Mouse (Mus musculus): Measurements from ENCODE around the gene Reps2. TPM values are rescaled to one million over a fixed set of nuclear protein-coding genes. Genes with fewer than 3 reads are reported as not detected.

Reps2 gene
- polyA plus RNA-seq, 1 experiment from 2014 or later, result 0.36 TPM

- WGBS (ENCODE audit: insufficient replicate concordance), result 43% methylated on average over 2 of the region's 2 CpGs
- Histone ChIP-seq H3K4me1 (ENCODE audit: control insufficient read depth, insufficient read depth, low read length) (no peaks in the 10 kb centered on the region), H3K4me3 (ENCODE audit: low read depth, low read length) (no peak overlapping the region), H3K27ac (ENCODE audit: low read depth, low read length) (no peak overlapping the region), H3K27me3 (ENCODE audit: control insufficient read depth, insufficient read depth, low read length) (no peaks in the 10 kb centered on the region), H3K9me3 (replicated peaks; ENCODE audit: control insufficient read depth, low read length) (no peaks in the 10 kb centered on the region), H3K36me3 (ENCODE audit: control insufficient read depth, insufficient read depth, low read length) (no peaks in the 10 kb centered on the region), H3K4me2 (no peak overlapping the region), H3K9ac (ENCODE audit: low read depth, low read length) (no peak overlapping the region)
- ATAC-seq (replicated peaks; ENCODE audit: insufficient number of reproducible peaks, low FRiP score, low TSS enrichment), result no peak
These were observed 116.2 kb downstream of the Reps2 start for GRCm38 (mm10) chrX:162527240-162527639.

- Histone ChIP-seq H3K4me3 (ENCODE audit: low read depth, low read length) (no peak overlapping the region), H3K4me2 (no peak overlapping the region), H3K9ac (ENCODE audit: low read depth, low read length) (no peak overlapping the region), H3K36me3 (ENCODE audit: control insufficient read depth, insufficient read depth, low read length) (no peaks in the 10 kb centered on the region), H3K9me3 (replicated peaks; ENCODE audit: control insufficient read depth, low read length) (no peaks in the 10 kb centered on the region), H3K27ac (ENCODE audit: low read depth, low read length) (no peak overlapping the region), H3K4me1 (ENCODE audit: control insufficient read depth, insufficient read depth, low read length) (no peaks in the 10 kb centered on the region), H3K27me3 (ENCODE audit: control insufficient read depth, insufficient read depth, low read length) (no peaks in the 10 kb centered on the region)
- 63% methylated on average over 9 of the region's 9 CpGs for WGBS (ENCODE audit: insufficient replicate concordance)
- no peak for ATAC-seq (replicated peaks; ENCODE audit: insufficient number of reproducible peaks, low FRiP score, low TSS enrichment)
These were observed 121.5 kb downstream of the Reps2 start for GRCm38 (mm10) chrX:162521831-162522514.

GRCm38 (mm10) chrX:162521197-162521596 is 122.3 kb downstream of the Reps2 start:
- ATAC-seq (replicated peaks; ENCODE audit: insufficient number of reproducible peaks, low FRiP score, low TSS enrichment), result no peak
- Histone ChIP-seq H3K36me3 (ENCODE audit: control insufficient read depth, insufficient read depth, low read length) (no peaks in the 10 kb centered on the region), H3K4me1 (ENCODE audit: control insufficient read depth, insufficient read depth, low read length) (no peaks in the 10 kb centered on the region), H3K9me3 (replicated peaks; ENCODE audit: control insufficient read depth, low read length) (no peaks in the 10 kb centered on the region), H3K27ac (ENCODE audit: low read depth, low read length) (no peak overlapping the region), H3K4me3 (ENCODE audit: low read depth, low read length) (no peak overlapping the region), H3K27me3 (ENCODE audit: control insufficient read depth, insufficient read depth, low read length) (no peaks in the 10 kb centered on the region), H3K4me2 (no peak overlapping the region), H3K9ac (ENCODE audit: low read depth, low read length) (no peak overlapping the region)
- whole genome bisulfite sequencing (ENCODE audit: insufficient replicate concordance), result 49% methylated on average over 4 of the region's 4 CpGs

- no peaks in the 10 kb centered on the region for H3K27me3 ChIP-seq (ENCODE audit: control insufficient read depth, insufficient read depth, low read length)
- no peaks in the 10 kb centered on the region for H3K36me3 ChIP-seq (ENCODE audit: control insufficient read depth, insufficient read depth, low read length)
- H3K9ac ChIP-seq (ENCODE audit: low read depth, low read length), result no peak overlapping the region
- no peak overlapping the region for H3K4me2 ChIP-seq
- H3K27ac ChIP-seq (ENCODE audit: low read depth, low read length), result no peak overlapping the region
- no peaks in the 10 kb centered on the region for H3K4me1 ChIP-seq (ENCODE audit: control insufficient read depth, insufficient read depth, low read length)
- 70% methylated on average over 2 of the region's 2 CpGs for WGBS (ENCODE audit: insufficient replicate concordance)
- H3K9me3 ChIP-seq (replicated peaks; ENCODE audit: control insufficient read depth, low read length), result no peaks in the 10 kb centered on the region
- no peak for ATAC-seq (replicated peaks; ENCODE audit: insufficient number of reproducible peaks, low FRiP score, low TSS enrichment)
- H3K4me3 ChIP-seq (ENCODE audit: low read depth, low read length), result no peak overlapping the region
These were observed 123.1 kb downstream of the Reps2 start for GRCm38 (mm10) chrX:162520374-162520773.

GRCm38 (mm10) chrX:162510426-162510980 is 132.9 kb downstream of the Reps2 start:
- no peaks in the 10 kb centered on the region for H3K36me3 ChIP-seq (ENCODE audit: control insufficient read depth, insufficient read depth, low read length)
- H3K9me3 ChIP-seq (replicated peaks; ENCODE audit: control insufficient read depth, low read length), result no peaks in the 10 kb centered on the region
- no peak for ATAC-seq (replicated peaks; ENCODE audit: insufficient number of reproducible peaks, low FRiP score, low TSS enrichment)
- H3K27me3 ChIP-seq (ENCODE audit: control insufficient read depth, insufficient read depth, low read length), result no peaks in the 10 kb centered on the region; the same call in 1 of the 2 replicates
- H3K4me1 ChIP-seq (ENCODE audit: control insufficient read depth, insufficient read depth, low read length), result no peaks in the 10 kb centered on the region
- 70% methylated on average over 2 of the region's 2 CpGs for WGBS (ENCODE audit: insufficient replicate concordance)
- H3K4me2 ChIP-seq, result no peak overlapping the region
- no peak overlapping the region for H3K4me3 ChIP-seq (ENCODE audit: low read depth, low read length)
- no peak overlapping the region for H3K9ac ChIP-seq (ENCODE audit: low read depth, low read length)
- H3K27ac ChIP-seq (ENCODE audit: low read depth, low read length), result no peak overlapping the region

- WGBS (ENCODE audit: insufficient replicate concordance), result 55% methylated on average over 2 of the region's 2 CpGs
- ATAC-seq (replicated peaks; ENCODE audit: insufficient number of reproducible peaks, low FRiP score, low TSS enrichment), result no peak
- H3K36me3 ChIP-seq (ENCODE audit: control insufficient read depth, insufficient read depth, low read length), result no peaks in the 10 kb centered on the region
These were observed 138.3 kb downstream of the Reps2 start for GRCm38 (mm10) chrX:162505186-162505585.

GRCm38 (mm10) chrX:162503436-162503835 is 140.0 kb downstream of the Reps2 start:
- Histone ChIP-seq H3K4me2 (no peak overlapping the region), H3K36me3 (ENCODE audit: control insufficient read depth, insufficient read depth, low read length) (no peaks in the 10 kb centered on the region), H3K9me3 (replicated peaks; ENCODE audit: control insufficient read depth, low read length) (no peaks in the 10 kb centered on the region), H3K9ac (ENCODE audit: low read depth, low read length) (no peak overlapping the region), H3K27ac (ENCODE audit: low read depth, low read length) (no peak overlapping the region), H3K4me1 (ENCODE audit: control insufficient read depth, insufficient read depth, low read length) (no peaks in the 10 kb centered on the region), H3K4me3 (ENCODE audit: low read depth, low read length) (no peak overlapping the region), H3K27me3 (ENCODE audit: control insufficient read depth, insufficient read depth, low read length) (no peaks in the 10 kb centered on the region; the same call in 1 of the 2 replicates)
- whole genome bisulfite sequencing (ENCODE audit: insufficient replicate concordance), result 47% methylated on average over 2 of the region's 2 CpGs
- no peak for ATAC-seq (replicated peaks; ENCODE audit: insufficient number of reproducible peaks, low FRiP score, low TSS enrichment)

More at GRCm38 (mm10) chrX:162505186-162505585, 138.3 kb downstream of the Reps2 start:
- no peaks in the 10 kb centered on the region; the same call in none of the 2 replicates for H3K27me3 ChIP-seq (ENCODE audit: control insufficient read depth, insufficient read depth, low read length)
- H3K9ac ChIP-seq (ENCODE audit: low read depth, low read length), result no peak overlapping the region
- no peak overlapping the region for H3K4me2 ChIP-seq
- H3K9me3 ChIP-seq (replicated peaks; ENCODE audit: control insufficient read depth, low read length), result no peaks in the 10 kb centered on the region
- no peak overlapping the region for H3K4me3 ChIP-seq (ENCODE audit: low read depth, low read length)
- H3K27ac ChIP-seq (ENCODE audit: low read depth, low read length), result no peak overlapping the region
- H3K4me1 ChIP-seq (ENCODE audit: control insufficient read depth, insufficient read depth, low read length), result no peaks in the 10 kb centered on the region

DNA sequence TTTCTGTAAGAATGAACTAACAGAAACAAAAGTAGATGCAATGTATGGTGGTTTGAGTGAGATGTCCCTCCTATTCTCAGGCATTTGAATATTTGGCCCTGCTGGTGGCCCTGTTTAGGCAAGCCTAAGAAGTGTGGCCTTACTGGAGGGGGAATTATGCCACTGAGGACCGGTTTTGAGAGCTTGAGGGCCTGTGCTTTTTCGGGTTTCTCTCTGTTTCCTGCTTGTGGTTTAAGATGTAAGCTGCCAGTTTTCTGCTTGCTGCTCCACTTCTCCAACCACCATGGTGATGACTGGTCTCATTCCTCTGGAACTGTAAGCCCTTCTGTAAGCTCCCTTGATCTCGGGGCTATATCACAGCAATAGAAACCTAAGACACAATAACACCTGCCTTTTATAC is 142.5 kb downstream of the Reps2 start:
- 69% methylated on average over 3 of the region's 3 CpGs for WGBS (ENCODE audit: insufficient replicate concordance)

DNA sequence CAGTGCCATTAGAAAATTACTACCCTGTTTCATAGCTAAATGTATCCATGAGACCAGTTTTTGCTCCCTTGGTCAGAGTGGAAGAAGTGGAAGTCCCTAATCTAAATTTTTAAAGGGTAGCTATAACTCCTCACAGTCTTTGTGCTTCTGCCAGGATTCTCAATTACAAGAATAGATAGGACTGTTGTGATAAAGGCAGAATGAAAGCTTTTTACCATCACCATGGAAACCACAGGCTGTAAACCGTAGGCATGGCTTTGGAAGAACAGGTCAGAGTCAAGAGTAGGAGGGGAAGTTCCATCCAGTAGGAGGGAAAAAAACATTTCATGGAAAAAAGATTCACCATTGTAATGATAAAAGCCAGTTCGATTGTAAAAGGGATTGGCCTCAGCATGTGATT is 147.0 kb downstream of the Reps2 start:
- ATAC-seq (replicated peaks; ENCODE audit: insufficient number of reproducible peaks, low FRiP score, low TSS enrichment), result no peak
- no peak overlapping the region for H3K4me2 ChIP-seq

More for the DNA sequence above, 142.5 kb downstream of the Reps2 start:
- H3K36me3 ChIP-seq (ENCODE audit: control insufficient read depth, insufficient read depth, low read length), result no peaks in the 10 kb centered on the region
- no peaks in the 10 kb centered on the region; the same call in 1 of the 2 replicates for H3K27me3 ChIP-seq (ENCODE audit: control insufficient read depth, insufficient read depth, low read length)
- no peak overlapping the region for H3K9ac ChIP-seq (ENCODE audit: low read depth, low read length)
- no peak overlapping the region for H3K4me2 ChIP-seq
- H3K9me3 ChIP-seq (replicated peaks; ENCODE audit: control insufficient read depth, low read length), result no peaks in the 10 kb centered on the region
- no peak overlapping the region for H3K4me3 ChIP-seq (ENCODE audit: low read depth, low read length)
- no peaks in the 10 kb centered on the region for H3K4me1 ChIP-seq (ENCODE audit: control insufficient read depth, insufficient read depth, low read length)
- ATAC-seq (replicated peaks; ENCODE audit: insufficient number of reproducible peaks, low FRiP score, low TSS enrichment), result no peak
- no peak overlapping the region for H3K27ac ChIP-seq (ENCODE audit: low read depth, low read length)

More for the DNA sequence above, 147.0 kb downstream of the Reps2 start:
- Histone ChIP-seq H3K9me3 (replicated peaks; ENCODE audit: control insufficient read depth, low read length) (no peaks in the 10 kb centered on the region), H3K9ac (ENCODE audit: low read depth, low read length) (no peak overlapping the region), H3K27me3 (ENCODE audit: control insufficient read depth, insufficient read depth, low read length) (no peaks in the 10 kb centered on the region; the same call in 1 of the 2 replicates), H3K27ac (ENCODE audit: low read depth, low read length) (no peak overlapping the region), H3K36me3 (ENCODE audit: control insufficient read depth, insufficient read depth, low read length) (no peaks in the 10 kb centered on the region), H3K4me3 (ENCODE audit: low read depth, low read length) (no peak overlapping the region), H3K4me1 (ENCODE audit: control insufficient read depth, insufficient read depth, low read length) (no peaks in the 10 kb centered on the region)
- WGBS (ENCODE audit: insufficient replicate concordance), result 47% methylated on average over 2 of the region's 2 CpGs

Data from heart, embryonic 11.5 days (tissue).